Mouse (Mus musculus): ENCODE measurements around the gene Ccdc51.
"Not testable (repeated sequence)": the region's sequence is repeated elsewhere in the genome, so short reads cannot be mapped to it uniquely, and the experiment has no call there.

Ccdc51 gene

GRCm38 (mm10) chr9:109124164-109124563 is 41.9 kb downstream of the Ccdc51 start:
- no peak for DNase-seq (ENCODE audit: low read depth)

GRCm38 (mm10) chr9:109125043-109125442 is 42.8 kb downstream of the Ccdc51 start:
- DNase-seq (ENCODE audit: low read depth) = no peak

GRCm38 (mm10) chr9:109125481-109125880 is 43.2 kb downstream of the Ccdc51 start:
- no peak for DNase-seq (ENCODE audit: low read depth)

- DNase-seq (ENCODE audit: low read depth) = no peak
These were observed 44.8 kb downstream of the Ccdc51 start for GRCm38 (mm10) chr9:109127076-109127475.

- peak; percentile 61 for DNase-seq (ENCODE audit: low read depth)
These were observed 45.9 kb downstream of the Ccdc51 start for GRCm38 (mm10) chr9:109128211-109128610.

GRCm38 (mm10) chr9:109130076-109130475 is 47.8 kb downstream of the Ccdc51 start:
- no peak for DNase-seq (ENCODE audit: low read depth)

- not testable (repeated sequence) for DNase-seq (ENCODE audit: low read depth)
These were observed 58.1 kb downstream of the Ccdc51 start for GRCm38 (mm10) chr9:109140414-109140813.
